Mouse (Mus musculus) erythroblast, embryonic 14.5 days (primary cell): ENCODE results near the gene Ano6. TPM values are rescaled to one million over a fixed set of nuclear protein-coding genes. Genes with fewer than 3 reads are reported as not detected.

Source experiments
- H3K27me3 ChIP-seq: 2 replicates; pipeline ENCODE4 v1.6.1; 2012; ENCODE audit warnings: inconsistent platforms; ENCODE audit not compliant: control insufficient read depth
- H3K36me3 ChIP-seq: 2 replicates; pipeline ENCODE4 v1.6.1; 2012; ENCODE audit warnings: mild to moderate bottlenecking, inconsistent platforms; ENCODE audit not compliant: control insufficient read depth
- H3K4me1 ChIP-seq: 2 replicates; pipeline ENCODE4 v1.6.1; 2012; ENCODE audit warnings: inconsistent platforms; ENCODE audit not compliant: control insufficient read depth
- H3K4me3 ChIP-seq: replicated peaks from 2 replicates; pipeline ENCODE3; 2012; ENCODE audit warnings: moderate library complexity, mild to moderate bottlenecking, inconsistent platforms
- H3K9me3 ChIP-seq: 2 replicates; pipeline ENCODE4 v1.6.1; 2012; ENCODE audit warnings: low read length, inconsistent platforms, mixed read lengths; ENCODE audit not compliant: control insufficient read depth
- GATA1 ChIP-seq: IDR thresholded peaks from 2 replicates; pipeline ENCODE4 v1.6.1; 2012; ENCODE audit warnings: low read length, inconsistent platforms, mixed read lengths
- TAL1 ChIP-seq: IDR thresholded peaks from 3 replicates; pipeline ENCODE4 v1.6.1; 2012; ENCODE audit warnings: low read length, inconsistent platforms, mixed read lengths
- polyA plus RNA-seq: library from polyadenylated mRNA; stranded (reverse); fragments of >175 nt; gene quantifications from 2 replicates; pipeline ENCODE4 v1.2.3, GENCODE M21; 2012

Ano6 gene
- polyA plus RNA-seq, 1 experiment = 0.32 TPM

- peaks cover 31% of the 10 kb centered on the region for H3K27me3 ChIP-seq
- H3K9me3 ChIP-seq = no peaks in the 10 kb centered on the region
- no peak for TF ChIP-seq GATA1
- H3K4me1 ChIP-seq = peaks cover 29% of the 10 kb centered on the region
- H3K4me3 ChIP-seq = no peak overlapping the region
- no peaks in the 10 kb centered on the region for H3K36me3 ChIP-seq
Observed at GRCm38 (mm10) chr15:95792261-95793260, 1.9 kb downstream of the Ano6 start.

DNA sequence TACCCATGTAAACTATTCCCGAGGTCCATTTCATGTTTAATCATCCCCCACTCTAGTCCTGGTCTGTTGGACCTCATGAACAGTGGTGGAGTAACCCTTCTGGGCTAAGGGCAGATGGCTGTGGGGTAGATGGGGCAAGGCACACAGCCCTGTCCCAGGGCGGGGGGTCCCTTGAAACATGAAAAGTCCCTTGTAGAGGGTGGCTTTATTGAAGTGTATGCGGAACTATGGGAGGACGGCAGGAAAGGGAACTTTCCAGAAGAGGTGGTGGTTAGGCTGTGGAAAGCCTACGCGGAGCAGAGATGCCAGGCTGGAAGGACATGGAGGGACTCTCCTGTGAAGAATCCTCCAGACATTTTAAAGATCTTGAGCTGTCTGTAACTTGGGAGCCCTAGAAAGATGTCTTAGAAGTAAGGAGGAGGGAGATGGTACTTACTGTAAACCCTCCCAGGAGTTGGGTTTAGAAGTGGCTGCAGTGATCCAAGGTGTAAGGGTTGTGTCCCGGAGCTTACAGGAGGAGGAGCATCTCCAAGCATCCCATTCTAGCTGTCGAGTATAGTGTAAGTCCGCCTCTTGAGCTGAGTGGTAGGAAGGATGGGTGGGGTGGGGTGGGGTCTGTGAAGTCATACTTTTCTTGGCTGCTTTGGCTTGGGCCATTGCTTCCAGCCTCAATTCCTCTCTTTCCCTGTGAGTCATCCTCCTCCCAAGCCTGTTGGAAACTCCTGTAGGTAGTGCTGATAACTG lies 3.3 kb downstream of the Ano6 start:
- H3K36me3 ChIP-seq = no peaks in the 10 kb centered on the region
- peaks cover 29% of the 10 kb centered on the region for H3K4me1 ChIP-seq
- peaks cover 31% of the 10 kb centered on the region for H3K27me3 ChIP-seq
- TF ChIP-seq TAL1 (no peak), GATA1 (no peak)
- H3K9me3 ChIP-seq = no peaks in the 10 kb centered on the region
- H3K4me3 ChIP-seq = no peak overlapping the region

DNA sequence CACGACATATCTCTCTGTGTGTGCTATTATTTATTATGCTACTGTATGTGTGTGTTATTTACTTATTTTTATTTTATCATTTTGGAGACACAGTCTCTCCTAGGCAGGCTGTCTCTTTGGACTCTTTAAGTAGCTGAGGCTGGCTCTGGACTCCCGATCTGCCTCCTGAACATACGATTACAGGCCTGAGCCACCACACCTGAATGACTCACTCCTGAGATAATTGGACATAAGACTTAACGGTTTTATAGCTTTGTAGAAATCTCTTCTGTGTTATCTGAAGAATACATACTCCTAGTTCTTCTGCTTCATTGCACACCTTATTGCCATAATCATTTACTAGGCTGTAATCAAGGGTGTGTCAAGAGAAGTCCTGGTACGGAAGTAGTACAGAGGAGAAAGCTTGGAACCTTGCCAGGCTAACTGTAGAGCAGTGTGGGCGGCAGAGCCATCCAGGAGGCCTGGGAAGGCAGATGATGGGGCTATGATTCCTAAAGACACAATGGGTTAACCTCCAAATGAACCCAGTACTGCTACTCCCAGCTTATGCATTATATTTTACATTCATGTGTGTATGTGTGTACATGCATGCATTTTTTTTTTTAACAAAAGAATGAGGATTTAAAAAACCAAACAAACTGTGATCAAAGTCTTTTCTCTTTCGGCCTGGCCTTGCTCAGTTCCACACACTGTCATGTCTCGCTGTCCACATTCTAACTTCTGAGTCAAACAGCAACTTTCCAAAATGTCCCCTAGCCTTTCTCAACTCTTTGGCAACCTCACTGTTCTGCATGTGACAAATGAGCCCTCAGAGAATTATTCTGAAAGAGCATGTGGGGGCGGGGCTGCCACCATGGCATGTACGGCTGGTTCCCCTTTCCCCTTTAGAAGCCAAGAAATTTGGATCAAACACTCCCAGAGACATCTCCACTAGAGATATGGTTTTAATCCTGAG lies 4.2 kb downstream of the Ano6 start:
- Histone ChIP-seq H3K4me1 (peaks cover 29% of the 10 kb centered on the region), H3K4me3 (no peak overlapping the region), H3K36me3 (no peaks in the 10 kb centered on the region), H3K27me3 (peaks cover 31% of the 10 kb centered on the region), H3K9me3 (no peaks in the 10 kb centered on the region)
- no peak for TF ChIP-seq GATA1
- TF ChIP-seq TAL1 = no peak

DNA sequence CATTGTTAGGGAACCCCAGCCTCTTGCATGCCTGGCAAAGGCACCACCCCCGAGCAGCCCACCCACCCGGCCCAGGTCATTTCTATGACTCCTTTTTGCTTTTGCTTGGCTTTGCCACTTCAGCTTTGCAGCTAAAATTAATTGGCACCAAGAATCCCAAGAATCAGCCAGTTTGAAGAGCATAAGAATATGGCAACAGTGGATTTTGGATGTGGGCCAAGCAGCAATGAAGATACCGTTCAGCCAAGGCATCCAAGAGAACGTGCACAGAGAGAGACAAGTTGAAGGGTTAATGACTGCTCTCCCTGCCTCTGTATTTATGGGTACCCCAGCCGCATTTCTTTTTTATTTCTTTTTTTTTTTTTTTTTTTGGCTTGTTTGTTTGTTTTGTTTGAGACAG lies 5.4 kb downstream of the Ano6 start:
- TF ChIP-seq GATA1 = no peak
- no peak for TF ChIP-seq TAL1
- H3K9me3 ChIP-seq = no peaks in the 10 kb centered on the region
- peaks cover 17% of the 10 kb centered on the region for H3K4me1 ChIP-seq
- H3K4me3 ChIP-seq = no peak overlapping the region
- H3K36me3 ChIP-seq = no peaks in the 10 kb centered on the region
- peaks cover 19% of the 10 kb centered on the region for H3K27me3 ChIP-seq

GRCm38 (mm10) chr15:95797144-95797983 lies 6.7 kb downstream of the Ano6 start:
- Histone ChIP-seq H3K36me3 (no peaks in the 10 kb centered on the region), H3K9me3 (no peaks in the 10 kb centered on the region), H3K4me3 (no peak overlapping the region), H3K27me3 (peaks cover 6% of the 10 kb centered on the region), H3K4me1 (peaks cover 10% of the 10 kb centered on the region)
- no peak for TF ChIP-seq TAL1
- TF ChIP-seq GATA1 = no peak

- H3K36me3 ChIP-seq = no peaks in the 10 kb centered on the region
- no peaks in the 10 kb centered on the region for H3K9me3 ChIP-seq
- no peak overlapping the region for H3K4me3 ChIP-seq
- H3K4me1 ChIP-seq = peaks cover 10% of the 10 kb centered on the region
- no peak for TF ChIP-seq GATA1
- no peak for TF ChIP-seq TAL1
- no peaks in the 10 kb centered on the region for H3K27me3 ChIP-seq
Observed at GRCm38 (mm10) chr15:95798266-95798665, 7.6 kb downstream of the Ano6 start.

- TF ChIP-seq TAL1 = no peak
- Histone ChIP-seq H3K36me3 (no peaks in the 10 kb centered on the region), H3K9me3 (no peaks in the 10 kb centered on the region), H3K4me3 (no peak overlapping the region), H3K27me3 (no peaks in the 10 kb centered on the region), H3K4me1 (peaks cover 4% of the 10 kb centered on the region)
Observed at GRCm38 (mm10) chr15:95799632-95800031, 9.0 kb downstream of the Ano6 start.

GRCm38 (mm10) chr15:95800051-95800450 lies 9.4 kb downstream of the Ano6 start:
- H3K36me3 ChIP-seq = no peaks in the 10 kb centered on the region
- peaks cover 1% of the 10 kb centered on the region; the same call in 1 of the 2 replicates for H3K4me1 ChIP-seq
- H3K4me3 ChIP-seq = no peak overlapping the region
- H3K9me3 ChIP-seq = no peaks in the 10 kb centered on the region
- TF ChIP-seq TAL1 (no peak), GATA1 (no peak)
- no peaks in the 10 kb centered on the region for H3K27me3 ChIP-seq
